Mouse (Mus musculus) megakaryocyte, embryonic 14.5 days (primary cell): Measurements from ENCODE around the gene Plekha5. TPM values are rescaled to one million over a fixed set of nuclear protein-coding genes. Genes with fewer than 3 reads are reported as not detected.

Source experiments
- H3K27me3 ChIP-seq: replicated peaks from 2 replicates; pipeline ENCODE3; 2012; ENCODE audit warnings: inconsistent platforms
- H3K36me3 ChIP-seq: replicated peaks from 2 replicates; pipeline ENCODE3; 2012; ENCODE audit warnings: low read length, inconsistent platforms, mixed read lengths
- H3K4me1 ChIP-seq: 2 replicates; pipeline ENCODE4 v1.6.1; 2012; ENCODE audit warnings: inconsistent platforms
- H3K4me3 ChIP-seq: replicated peaks from 2 replicates; pipeline ENCODE3; 2012; ENCODE audit warnings: moderate library complexity, mild to moderate bottlenecking, inconsistent platforms
- H3K9me3 ChIP-seq: 2 replicates; pipeline ENCODE4 v1.6.1; 2012; ENCODE audit warnings: inconsistent platforms
- FLI1 ChIP-seq: IDR thresholded peaks from 2 replicates; pipeline ENCODE4 v1.6.1; 2012; ENCODE audit warnings: low read length, inconsistent platforms, mixed read lengths
- GATA1 ChIP-seq: IDR thresholded peaks from 3 replicates; pipeline ENCODE4 v1.6.1; 2012; ENCODE audit warnings: mixed read lengths, low read length, inconsistent platforms, borderline replicate concordance
- polyA plus RNA-seq: library from polyadenylated mRNA; stranded (reverse); fragments of >175 nt; gene quantifications from 2 replicates; pipeline ENCODE4 v1.2.3, GENCODE M21; 2012; ENCODE audit warnings: low replicate concordance; ENCODE audit not compliant: insufficient read depth

Plekha5 gene
- polyA plus RNA-seq, 1 experiment, result 2.2 TPM

DNA sequence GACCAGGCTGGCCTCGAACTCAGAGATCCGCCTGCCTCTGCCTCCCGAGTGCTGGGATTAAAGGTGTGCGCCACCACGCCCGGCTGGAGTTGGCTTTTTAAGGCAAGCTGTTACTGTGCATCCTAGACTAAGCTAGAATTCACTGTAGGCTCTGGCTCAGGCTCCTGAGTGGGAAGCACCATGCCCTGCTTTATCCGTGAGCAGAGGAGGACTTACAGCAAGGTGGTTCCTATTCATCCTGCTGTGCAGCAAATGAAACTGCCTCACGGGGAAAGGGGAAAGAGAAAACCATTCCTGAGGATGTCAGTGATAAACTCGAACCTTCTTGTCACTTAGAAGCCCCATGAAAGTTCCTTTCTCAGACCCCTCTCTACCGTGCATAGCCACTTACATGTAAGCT lies 80.9 kb downstream of the Plekha5 start:
- Histone ChIP-seq H3K9me3 (no peaks in the 10 kb centered on the region), H3K36me3 (no peaks in the 10 kb centered on the region), H3K27me3 (no peaks in the 10 kb centered on the region), H3K4me1 (peaks cover 18% of the 10 kb centered on the region), H3K4me3 (no peak overlapping the region)
- TF ChIP-seq GATA1 (no peak), FLI1 (no peak)

DNA sequence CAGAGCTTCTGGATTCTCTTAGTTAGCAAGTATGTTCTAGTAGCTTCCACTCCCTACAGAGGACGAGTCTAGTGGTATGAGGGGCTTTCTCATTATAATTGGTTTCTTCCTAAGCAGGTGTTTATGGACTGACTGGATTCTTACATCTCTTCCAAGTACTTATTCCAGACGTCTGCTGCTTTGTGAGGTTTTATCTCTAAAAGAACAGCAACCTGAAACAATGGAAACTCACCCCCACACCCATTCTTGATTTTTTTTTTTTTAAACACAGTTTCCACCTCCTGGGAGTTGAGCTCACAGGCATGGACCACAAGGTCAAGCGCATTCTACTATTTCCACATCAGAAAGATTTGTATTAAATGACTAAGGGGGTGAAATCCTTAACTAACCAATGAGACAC lies 83.8 kb downstream of the Plekha5 start:
- no peak for TF ChIP-seq GATA1
- no peak for TF ChIP-seq FLI1

DNA sequence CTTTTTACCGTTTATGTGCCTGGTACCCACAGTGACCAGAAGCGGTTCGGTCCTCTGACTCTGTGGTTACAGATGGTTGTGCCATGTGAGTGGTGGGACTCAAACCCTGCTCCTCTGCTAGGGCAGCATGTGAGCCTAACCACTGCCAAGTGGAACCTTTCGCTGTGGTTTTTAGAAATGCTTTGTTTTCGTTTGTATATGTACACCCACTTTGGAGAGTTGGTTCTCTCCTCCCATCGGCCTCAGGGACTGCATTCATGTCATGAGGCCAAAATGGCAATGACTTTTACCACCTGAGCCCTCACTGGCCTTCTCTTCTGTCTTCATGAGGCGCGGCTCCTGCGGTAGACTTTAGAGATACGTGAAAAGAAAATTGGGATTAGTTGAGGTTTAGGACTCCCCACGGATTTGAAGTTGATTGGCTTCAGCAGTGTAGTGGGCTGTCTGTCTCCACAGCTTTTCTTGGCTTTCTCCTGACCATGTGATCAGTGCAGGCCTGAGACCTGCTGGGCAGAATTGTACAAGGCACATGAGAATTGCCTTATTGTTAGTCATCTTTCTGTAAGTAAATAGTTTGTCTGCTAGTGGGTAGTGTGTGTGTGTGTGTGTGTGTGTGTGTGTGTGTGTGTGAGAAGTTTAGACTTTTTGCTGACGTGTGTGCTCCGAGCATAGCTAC lies 84.8 kb downstream of the Plekha5 start:
- H3K27me3 ChIP-seq, result no peaks in the 10 kb centered on the region
- H3K4me1 ChIP-seq, result peaks cover 47% of the 10 kb centered on the region
- no peaks in the 10 kb centered on the region for H3K36me3 ChIP-seq
- H3K4me3 ChIP-seq, result no peak overlapping the region
- no peak for TF ChIP-seq FLI1
- TF ChIP-seq GATA1, result no peak
- H3K9me3 ChIP-seq, result no peaks in the 10 kb centered on the region

More for the DNA sequence above, 83.8 kb downstream of the Plekha5 start:
- no peaks in the 10 kb centered on the region for H3K9me3 ChIP-seq
- H3K27me3 ChIP-seq, result no peaks in the 10 kb centered on the region
- no peaks in the 10 kb centered on the region for H3K36me3 ChIP-seq
- H3K4me3 ChIP-seq, result no peak overlapping the region
- peaks cover 37% of the 10 kb centered on the region for H3K4me1 ChIP-seq

DNA sequence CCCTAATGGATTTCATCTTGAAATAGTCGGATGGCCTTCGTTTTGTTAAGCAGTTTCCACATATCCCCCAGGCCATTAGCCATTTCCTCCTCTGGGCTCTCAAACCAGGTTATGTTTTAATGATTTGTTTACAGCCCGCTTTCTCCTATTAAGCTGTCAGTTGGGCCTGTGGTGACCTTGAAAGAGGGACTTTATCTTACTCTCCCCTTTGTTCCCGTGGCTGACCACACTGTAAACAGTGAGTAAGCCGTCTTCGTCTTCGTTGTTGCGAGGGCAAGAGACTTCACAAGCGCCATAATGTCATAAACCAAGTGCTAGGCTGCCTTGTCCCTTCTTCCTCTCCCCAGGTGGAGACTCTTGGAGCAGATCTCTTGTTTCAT lies 85.3 kb downstream of the Plekha5 start:
- H3K4me1 ChIP-seq, result peaks cover 48% of the 10 kb centered on the region
- no peaks in the 10 kb centered on the region for H3K27me3 ChIP-seq
- no peaks in the 10 kb centered on the region for H3K9me3 ChIP-seq
- H3K36me3 ChIP-seq, result no peaks in the 10 kb centered on the region
- H3K4me3 ChIP-seq, result peak overlapping the region; percentile 57
- no peak for TF ChIP-seq GATA1
- no peak for TF ChIP-seq FLI1

DNA sequence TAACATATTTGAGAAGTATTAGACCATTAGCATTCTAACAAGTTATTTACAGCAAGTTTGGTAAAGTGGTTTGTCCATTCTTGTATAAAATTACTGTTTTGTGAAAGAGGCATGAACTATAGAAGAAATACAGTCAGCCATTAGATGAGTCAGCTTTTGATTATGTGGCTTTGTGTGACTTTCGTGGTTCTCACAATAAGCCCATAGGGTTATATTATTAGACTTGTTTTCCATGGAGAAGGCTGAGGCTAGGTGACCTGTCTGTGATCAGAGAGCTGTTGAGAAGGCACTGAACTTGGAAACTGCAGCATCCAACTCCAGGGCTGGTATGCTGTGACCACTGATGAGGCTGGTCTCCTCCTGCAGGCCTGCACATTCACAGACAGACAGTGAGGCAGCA lies 88.2 kb downstream of the Plekha5 start:
- Histone ChIP-seq H3K4me1 (peaks cover 64% of the 10 kb centered on the region), H3K9me3 (no peaks in the 10 kb centered on the region), H3K27me3 (no peaks in the 10 kb centered on the region), H3K36me3 (no peaks in the 10 kb centered on the region), H3K4me3 (peak overlapping the region; percentile 62)
- no peak for TF ChIP-seq FLI1
- no peak for TF ChIP-seq GATA1

DNA sequence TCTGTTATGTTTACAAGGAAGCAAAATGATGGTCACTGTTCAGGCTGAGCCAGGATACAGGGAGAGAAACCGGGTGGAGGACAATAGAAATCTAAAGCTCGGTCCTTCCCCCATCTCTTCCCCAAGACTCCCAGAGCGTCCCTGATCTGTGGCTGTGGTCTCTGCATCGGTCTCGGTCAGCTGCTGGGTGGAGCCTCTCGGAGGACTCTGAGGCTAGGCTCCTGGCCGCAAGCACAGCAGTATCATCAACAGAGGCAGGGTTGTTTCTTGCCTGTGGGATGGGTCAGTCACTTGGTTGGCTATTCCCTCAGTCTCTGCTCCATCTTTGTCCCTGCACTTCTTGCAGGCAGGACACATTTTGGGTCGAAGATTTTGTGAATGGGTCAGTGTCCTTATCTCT lies 88.6 kb downstream of the Plekha5 start:
- no peak for TF ChIP-seq FLI1
- no peak for TF ChIP-seq GATA1
- Histone ChIP-seq H3K36me3 (no peaks in the 10 kb centered on the region), H3K9me3 (no peaks in the 10 kb centered on the region), H3K4me1 (peaks cover 64% of the 10 kb centered on the region), H3K4me3 (peak overlapping the region; percentile 62), H3K27me3 (no peaks in the 10 kb centered on the region)

DNA sequence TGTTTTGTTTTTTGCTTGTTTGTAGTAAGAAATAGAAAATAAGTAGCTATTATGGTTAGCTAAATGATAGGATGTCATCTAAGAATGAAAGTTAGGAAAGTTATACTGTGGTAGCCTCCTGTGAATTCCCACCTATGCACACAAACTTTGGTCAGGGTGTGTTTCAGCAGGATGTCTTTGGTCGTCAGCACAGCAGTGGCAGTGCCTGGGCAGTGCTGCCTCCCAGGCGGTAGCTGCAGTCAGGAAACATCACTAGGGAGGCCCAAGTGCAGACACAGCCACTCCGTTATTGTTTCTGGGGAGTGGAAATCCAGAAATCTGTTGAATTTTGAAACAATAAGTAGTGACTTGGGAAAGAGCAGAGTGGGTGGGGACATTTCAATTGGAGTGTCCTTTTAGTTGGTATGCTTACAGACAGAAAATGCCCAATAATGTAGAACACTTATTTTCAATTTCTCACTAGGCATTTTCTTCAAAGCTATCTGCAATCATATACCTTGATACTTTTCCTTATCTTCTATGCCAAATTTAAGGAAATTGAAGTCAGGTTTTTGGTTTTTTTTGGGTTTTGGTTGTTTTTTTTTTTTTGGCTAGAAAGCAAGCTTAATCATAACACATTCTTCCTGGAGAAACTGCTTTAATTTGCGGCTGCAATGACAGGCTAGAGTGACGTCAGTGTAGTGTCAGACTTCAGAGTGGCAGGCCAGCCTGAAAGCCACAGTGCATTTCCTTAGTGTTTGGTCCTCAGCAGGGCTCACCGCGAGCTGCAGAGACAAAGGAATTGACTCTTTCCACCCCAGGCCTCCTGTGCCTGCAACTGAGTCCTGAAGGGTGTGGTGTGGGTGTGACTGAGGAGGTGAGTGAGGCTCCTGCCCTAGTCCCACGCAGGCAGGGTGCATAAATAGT lies 90.6 kb downstream of the Plekha5 start:
- TF ChIP-seq FLI1, result no peak
- TF ChIP-seq GATA1, result no peak
- Histone ChIP-seq H3K36me3 (no peaks in the 10 kb centered on the region), H3K27me3 (no peaks in the 10 kb centered on the region), H3K9me3 (no peaks in the 10 kb centered on the region), H3K4me3 (peak overlapping the region; percentile 79), H3K4me1 (peaks cover 56% of the 10 kb centered on the region)

DNA sequence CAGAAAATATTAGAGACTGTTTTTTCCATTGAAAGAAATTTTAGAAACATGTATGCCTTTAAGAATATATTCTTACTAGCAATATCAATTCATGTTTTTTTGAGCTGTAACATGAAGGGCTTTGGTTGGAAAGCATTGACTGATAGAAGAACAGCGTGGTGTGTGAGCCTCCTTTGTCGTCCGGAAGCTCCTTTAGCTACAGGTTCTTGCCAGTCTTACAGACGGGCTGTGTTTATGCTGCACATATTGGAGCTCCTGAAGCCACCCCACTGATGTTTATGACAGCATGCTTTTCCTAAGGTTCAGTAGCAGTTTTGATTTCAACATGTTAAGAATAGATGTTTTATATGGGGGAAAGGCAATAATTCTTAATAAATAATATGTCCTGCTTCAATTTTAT lies 91.7 kb downstream of the Plekha5 start:
- Histone ChIP-seq H3K27me3 (no peaks in the 10 kb centered on the region), H3K36me3 (no peaks in the 10 kb centered on the region), H3K4me1 (peaks cover 54% of the 10 kb centered on the region), H3K4me3 (peak overlapping the region; percentile 53), H3K9me3 (no peaks in the 10 kb centered on the region)
- no peak for TF ChIP-seq FLI1
- no peak for TF ChIP-seq GATA1

DNA sequence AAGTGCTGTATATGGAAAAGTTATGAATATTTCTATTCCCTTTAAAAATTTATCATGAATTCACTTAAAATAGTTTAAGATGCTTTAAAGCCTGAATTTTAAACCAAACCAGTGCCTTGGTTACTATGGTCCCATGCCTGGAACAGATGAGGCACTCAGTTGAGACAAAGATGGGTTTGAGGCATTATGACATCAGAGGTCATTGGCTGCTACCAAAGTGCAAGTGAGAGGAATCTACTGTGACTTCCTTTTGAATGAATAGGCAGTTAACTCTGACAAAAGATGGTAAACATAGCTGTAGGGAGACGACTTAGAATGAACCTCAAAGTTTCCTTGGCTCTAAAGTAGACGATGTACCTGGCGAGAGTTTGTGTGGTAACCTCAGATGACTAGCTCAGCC lies 92.3 kb downstream of the Plekha5 start:
- H3K36me3 ChIP-seq, result no peaks in the 10 kb centered on the region
- peaks cover 49% of the 10 kb centered on the region for H3K4me1 ChIP-seq
- TF ChIP-seq GATA1 (no peak), FLI1 (no peak)
- peak overlapping the region; percentile 53 for H3K4me3 ChIP-seq
- H3K9me3 ChIP-seq, result no peaks in the 10 kb centered on the region
- no peaks in the 10 kb centered on the region for H3K27me3 ChIP-seq

DNA sequence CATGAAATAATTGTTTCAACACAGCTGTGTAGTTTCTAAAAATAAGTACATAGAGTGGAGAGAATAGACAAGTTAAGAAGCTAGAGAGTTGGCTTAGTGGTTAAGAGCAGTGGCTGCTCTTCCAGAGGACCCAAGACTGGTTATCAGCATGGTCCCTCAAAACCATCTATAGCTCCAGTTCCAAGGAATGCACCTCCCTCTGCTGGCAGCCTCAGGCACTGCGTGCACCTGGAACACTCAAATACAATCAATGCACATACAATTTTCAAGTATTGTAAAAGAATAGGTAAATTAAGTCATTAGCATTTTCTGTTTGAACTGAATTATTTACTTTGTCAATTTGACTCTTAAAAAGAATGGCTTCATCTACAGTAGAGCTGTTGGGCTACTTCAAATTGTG lies 93.3 kb downstream of the Plekha5 start:
- peaks cover 43% of the 10 kb centered on the region for H3K4me1 ChIP-seq
- TF ChIP-seq GATA1 (no peak), FLI1 (no peak)

More for the DNA sequence above, 93.3 kb downstream of the Plekha5 start:
- Histone ChIP-seq H3K4me3 (no peak overlapping the region), H3K9me3 (no peaks in the 10 kb centered on the region), H3K27me3 (no peaks in the 10 kb centered on the region), H3K36me3 (no peaks in the 10 kb centered on the region)
